Comparison of ENCODE assay signal across 7 mouse cellular contexts in the genomic region with DNA sequence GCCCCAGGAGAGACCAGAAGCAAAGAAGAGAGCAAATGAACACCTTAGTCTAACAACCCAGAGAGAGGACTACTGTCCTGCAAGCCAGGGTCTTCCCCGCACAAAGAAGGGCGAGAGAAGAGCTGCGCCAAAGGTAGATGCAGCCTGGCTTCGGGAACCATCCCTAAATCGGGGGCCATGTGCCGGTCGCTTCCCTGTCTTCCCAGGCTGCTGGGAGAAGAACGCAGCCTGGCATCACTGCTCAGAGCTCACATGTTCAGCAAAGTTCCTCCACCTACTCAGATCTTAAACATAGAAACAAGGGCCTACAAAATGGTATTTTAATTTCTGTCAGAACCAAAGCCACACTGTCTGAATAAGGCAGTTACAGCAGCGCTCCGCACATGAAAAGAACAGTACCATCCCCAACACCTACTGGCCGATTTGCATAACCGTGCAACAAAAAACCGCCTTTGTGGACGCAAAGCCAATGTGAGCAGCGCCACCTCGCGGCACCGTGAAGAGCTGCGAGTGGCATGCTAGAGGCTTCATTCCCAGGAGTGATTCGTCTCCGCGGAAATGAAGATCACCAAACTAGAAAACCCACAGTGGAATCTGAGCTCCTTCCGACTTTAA.
DNase-seq lines count a peak whose midpoint lies in the region; ATAC-seq and TF ChIP-seq lines count a peak whose summit lies in the region.

No protein-coding gene starts in this region.

- H3K27ac ChIP-seq in intestine, embryonic 16.5 days (ENCODE audit: low read length), result no peak overlapping the region
- no peak overlapping the region for H3K27ac ChIP-seq in midbrain, embryonic 12.5 days (replicated peaks)
- no peak overlapping the region for H3K27ac ChIP-seq in small intestine, adult 2 months (ENCODE audit: insufficient read depth, low read depth, low read length)

- peak; percentile 64 for ATAC-seq in intestine, embryonic 16.5 days
- peak; percentile 66 for ATAC-seq in midbrain, embryonic 12.5 days (ENCODE audit: low FRiP score, low read depth)

- H3K36me3 ChIP-seq in intestine, embryonic 16.5 days (ENCODE audit: control insufficient read depth, insufficient read depth, low read length), result no peaks in the 10 kb centered on the region
- H3K36me3 ChIP-seq in midbrain, embryonic 12.5 days, result peaks cover 4% of the 10 kb centered on the region; the same call in 1 of the 2 replicates
- peaks cover 9% of the 10 kb centered on the region for H3K36me3 ChIP-seq in small intestine, adult 2 months (ENCODE audit: control insufficient read depth, insufficient read depth, low read length)

- no peak for TF ChIP-seq POLR2A in small intestine, adult 2 months (IDR thresholded peaks at IDR 0.05; ENCODE audit: low read depth, low read length)

- WGBS in intestine, embryonic 16.5 days, result 9% methylated on average over 23 of the region's 23 CpGs
- WGBS in midbrain, embryonic 12.5 days, result 9% methylated on average over 23 of the region's 23 CpGs
- WGBS in small intestine, adult 2 months, result 30% methylated on average over 23 of the region's 23 CpGs

- no peak overlapping the region for H3K4me3 ChIP-seq in intestine, embryonic 16.5 days (ENCODE audit: low read length)
- peak overlapping the region; percentile 23 for H3K4me3 ChIP-seq in midbrain, embryonic 12.5 days
- no peak overlapping the region for H3K4me3 ChIP-seq in small intestine, adult 2 months (ENCODE audit: low read depth, low read length)

- no peaks in the 10 kb centered on the region for H3K4me1 ChIP-seq in intestine, embryonic 16.5 days (ENCODE audit: control insufficient read depth, insufficient read depth, low read length)
- H3K4me1 ChIP-seq in midbrain, embryonic 12.5 days, result peaks cover 16% of the 10 kb centered on the region
- no peaks in the 10 kb centered on the region for H3K4me1 ChIP-seq in small intestine, adult 2 months (ENCODE audit: control insufficient read depth, insufficient read depth, insufficient read length, low read length)

- peak; percentile 83 for DNase-seq in adrenal gland, adult 2 months
- peak; percentile 91 for DNase-seq in embryo, embryonic 11 days
- DNase-seq in gastrocnemius, postnatal 4 days (ENCODE audit: low spot score in 2 of 2), result peak; percentile 71 to 80
- DNase-seq in left cerebral cortex, postnatal 36 days (ENCODE audit: low spot score in 2 of 2), result peak; percentile 91 to 92

- peak overlapping the region; percentile 48 for H3K4me2 ChIP-seq in intestine, embryonic 16.5 days (ENCODE audit: low read depth, low read length)
- H3K4me2 ChIP-seq in midbrain, embryonic 12.5 days (replicated peaks), result peak overlapping the region; percentile 52

- peak; percentile 98 for TF ChIP-seq CTCF in small intestine, adult 2 months (IDR thresholded peaks at IDR 0.05; ENCODE audit: extremely low read depth, insufficient read length, insufficient replicate concordance, low read depth, low read length)

- intact Hi-C loops in left cerebral cortex, postnatal 36 days (cut with DNase I), result loop anchor here (1.0 kb wide), 2 partner anchors 74 to 294 kb away; partner anchors contain the start of gene Gpr88

- H3K27me3 ChIP-seq in intestine, embryonic 16.5 days (replicated peaks; ENCODE audit: control insufficient read depth, insufficient read depth, low read length), result no peaks in the 10 kb centered on the region
- no peaks in the 10 kb centered on the region for H3K27me3 ChIP-seq in midbrain, embryonic 12.5 days
- H3K27me3 ChIP-seq in small intestine, adult 2 months (ENCODE audit: control insufficient read depth, insufficient read depth, low read length), result no peaks in the 10 kb centered on the region

- H3K9ac ChIP-seq in intestine, embryonic 16.5 days (ENCODE audit: low read depth, low read length), result peak overlapping the region; percentile 26; the same call in 1 of the 2 replicates
- H3K9ac ChIP-seq in midbrain, embryonic 12.5 days (replicated peaks), result peak overlapping the region; percentile 50

- no peaks in the 10 kb centered on the region for H3K9me3 ChIP-seq in intestine, embryonic 16.5 days (ENCODE audit: control insufficient read depth, low read length)
- no peaks in the 10 kb centered on the region for H3K9me3 ChIP-seq in midbrain, embryonic 12.5 days
